Mouse (Mus musculus): ENCODE data around the gene 0610040J01Rik.

Gene 0610040J01Rik

GRCm38 (mm10) chr5:63811819-63812508, at the start of gene 0610040J01Rik:
0610040J01Rik (plus strand) TSS chr5:63812363.
- peak; percentile 56 for DNase-seq (ENCODE audit: low read depth, low spot score)

GRCm38 (mm10) chr5:63765886-63766285, 46.3 kb upstream of the 0610040J01Rik start:
- no peak for DNase-seq (ENCODE audit: low read depth, low spot score)

GRCm38 (mm10) chr5:63766715-63767114, 45.4 kb upstream of the 0610040J01Rik start:
- DNase-seq (ENCODE audit: low read depth, low spot score) = peak; percentile 51

GRCm38 (mm10) chr5:63767464-63767863, 44.7 kb upstream of the 0610040J01Rik start:
- no peak for DNase-seq (ENCODE audit: low read depth, low spot score)

GRCm38 (mm10) chr5:63768220-63768619, 43.9 kb upstream of the 0610040J01Rik start:
- no peak for DNase-seq (ENCODE audit: low read depth, low spot score)

GRCm38 (mm10) chr5:63772971-63773370, 39.2 kb upstream of the 0610040J01Rik start:
- no peak for DNase-seq (ENCODE audit: low read depth, low spot score)

- no peak for DNase-seq (ENCODE audit: low read depth, low spot score)
Observed at GRCm38 (mm10) chr5:63773603-63774002, 38.6 kb upstream of the 0610040J01Rik start.

- DNase-seq (ENCODE audit: low read depth, low spot score) = no peak
Observed at GRCm38 (mm10) chr5:63788156-63788826, 23.9 kb upstream of the 0610040J01Rik start.

GRCm38 (mm10) chr5:63812509-63812865, 324 bp downstream of the 0610040J01Rik start:
- DNase-seq (ENCODE audit: low read depth, low spot score) = no peak

GRCm38 (mm10) chr5:63816643-63817042, 4.5 kb downstream of the 0610040J01Rik start:
- no peak for DNase-seq (ENCODE audit: low read depth, low spot score)

GRCm38 (mm10) chr5:63817270-63817669, 5.1 kb downstream of the 0610040J01Rik start:
- DNase-seq (ENCODE audit: low read depth, low spot score) = no peak

GRCm38 (mm10) chr5:63818975-63819374, 6.8 kb downstream of the 0610040J01Rik start:
- no peak for DNase-seq (ENCODE audit: low read depth, low spot score)

- no peak for DNase-seq (ENCODE audit: low read depth, low spot score)
Observed at GRCm38 (mm10) chr5:63819519-63819918, 7.4 kb downstream of the 0610040J01Rik start.

GRCm38 (mm10) chr5:63821176-63821575, 9.0 kb downstream of the 0610040J01Rik start:
- DNase-seq (ENCODE audit: low read depth, low spot score) = no peak

GRCm38 (mm10) chr5:63821860-63822259, 9.7 kb downstream of the 0610040J01Rik start:
- DNase-seq (ENCODE audit: low read depth, low spot score) = no peak

GRCm38 (mm10) chr5:63823362-63824332, 11.5 kb downstream of the 0610040J01Rik start:
- no peak for DNase-seq (ENCODE audit: low read depth, low spot score)

GRCm38 (mm10) chr5:63824599-63825350, 12.6 kb downstream of the 0610040J01Rik start:
- no peak for DNase-seq (ENCODE audit: low read depth, low spot score)

- DNase-seq (ENCODE audit: low read depth, low spot score) = no peak
Observed at GRCm38 (mm10) chr5:63825881-63826280, 13.7 kb downstream of the 0610040J01Rik start.

- DNase-seq (ENCODE audit: low read depth, low spot score) = no peak
Observed at GRCm38 (mm10) chr5:63827006-63827405, 14.8 kb downstream of the 0610040J01Rik start.

GRCm38 (mm10) chr5:63827415-63828053, 15.4 kb downstream of the 0610040J01Rik start:
- DNase-seq (ENCODE audit: low read depth, low spot score) = no peak

All from embryo, embryonic 11.5 days (tissue).